Mouse (Mus musculus) brain, embryonic 14.5 days (tissue): Measurements from ENCODE around the gene Spc24.

ENCODE experiments used
- CTCF ChIP-seq: fragments of 200-500 bp; IDR thresholded peaks from 2 replicates; pipeline ENCODE4 v1.5.1; 2012; ENCODE audit warnings: inconsistent platforms, mild to moderate bottlenecking, moderate library complexity, borderline replicate concordance; ENCODE audit not compliant: insufficient read depth, insufficient read length; ENCODE audit errors: extremely low read depth
- POLR2A ChIP-seq: fragments of 200-500 bp; IDR thresholded peaks from 2 replicates; pipeline ENCODE4 v1.6.1; 2012; ENCODE audit warnings: mild to moderate bottlenecking, inconsistent platforms, borderline replicate concordance; ENCODE audit not compliant: poor library complexity, insufficient read depth, insufficient read length, severe bottlenecking; ENCODE audit errors: extremely low read depth

GRCm38 (mm10) chr9:21801121-21801520 lies 41.0 kb upstream of the Spc24 start:
- no peak for TF ChIP-seq POLR2A
- no peak for TF ChIP-seq CTCF
